Mouse (Mus musculus): ENCODE data around the gene Hey2. TPM values are rescaled to one million over a fixed set of nuclear protein-coding genes. Genes with fewer than 3 reads are reported as not detected.
A peak's percentile ranks its signal among the peaks of the same experiment; 100 is the strongest.

Hey2 gene
- total and polyA plus RNA-seq, 3 experiments: 0.02 to 0.44 TPM; not detected in 1

- DNase-seq (ENCODE audit: low spot score) (no peak), ATAC-seq (ENCODE audit: extremely low read depth, insufficient number of reproducible peaks, low FRiP score, poor library complexity, severe bottlenecking) (no peak)
- no peaks in the 10 kb centered on the region for H3K27me3 ChIP-seq (ENCODE audit: insufficient read depth, low read length)
Observed at GRCm38 (mm10) chr10:30796469-30797261, 45.9 kb downstream of the Hey2 start.

DNA sequence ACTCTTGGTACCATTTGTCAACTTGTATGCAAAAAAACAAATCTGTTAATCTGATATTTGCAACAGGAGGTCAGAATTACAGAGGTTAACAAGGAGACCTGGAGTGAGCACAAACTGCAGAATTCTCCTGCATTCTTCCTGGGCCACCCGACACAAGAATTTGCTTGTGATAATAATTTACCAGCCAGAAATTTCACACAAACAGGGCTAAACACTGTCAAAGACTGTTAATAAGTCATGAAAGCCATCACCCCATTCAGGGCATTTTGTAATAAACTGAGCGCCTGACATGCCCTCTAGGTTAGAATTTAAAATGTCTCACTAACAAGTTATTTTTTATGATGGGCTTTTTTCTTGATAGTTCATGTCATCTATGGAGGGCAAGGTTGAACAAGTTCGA lies 51.6 kb downstream of the Hey2 start:
- DNase-seq (ENCODE audit: low spot score) (no peak), ATAC-seq (ENCODE audit: extremely low read depth, insufficient number of reproducible peaks, low FRiP score, poor library complexity, severe bottlenecking) (no peak)
- Histone ChIP-seq H3K4me3 (ENCODE audit: low read depth, low read length) (no peak overlapping the region), H3K36me3 (replicated peaks) (peaks cover 19% of the 10 kb centered on the region), H3K9me3 (replicated peaks) (no peaks in the 10 kb centered on the region; the same call in none of the 2 replicates), H3K27me3 (ENCODE audit: insufficient read depth, low read length) (no peaks in the 10 kb centered on the region), H3K4me1 (ENCODE audit: insufficient read depth, low read depth, low read length) (peaks cover 32% of the 10 kb centered on the region)
- no peak for TF ChIP-seq GATA2 (IDR thresholded peaks at IDR 0.05; ENCODE audit: borderline replicate concordance, low read depth, low read length)
- no peak for TF ChIP-seq CTCF (IDR thresholded peaks at IDR 0.05; ENCODE audit: low read depth, low read length)
- TF ChIP-seq POLR2AphosphoS5 (IDR thresholded peaks at IDR 0.05; ENCODE audit: insufficient replicate concordance, low read depth, low read length): no peak
- no peak for TF ChIP-seq GATA1 (IDR thresholded peaks at IDR 0.05; ENCODE audit: borderline replicate concordance, low read length)
- TF ChIP-seq TAL1 (conservative IDR thresholded peaks at IDR 0.05; ENCODE audit: low read depth, low read length): no peak

More at GRCm38 (mm10) chr10:30796469-30797261, 45.9 kb downstream of the Hey2 start:
- H3K9me3 ChIP-seq (replicated peaks): no peaks in the 10 kb centered on the region; the same call in 1 of the 2 replicates
- H3K36me3 ChIP-seq (replicated peaks): peaks cover 43% of the 10 kb centered on the region
- TF ChIP-seq POLR2AphosphoS5 (IDR thresholded peaks at IDR 0.05; ENCODE audit: insufficient replicate concordance, low read depth, low read length): no peak
- no peak for TF ChIP-seq GATA2 (IDR thresholded peaks at IDR 0.05; ENCODE audit: borderline replicate concordance, low read depth, low read length)
- no peak for TF ChIP-seq TAL1 (conservative IDR thresholded peaks at IDR 0.05; ENCODE audit: low read depth, low read length)
- no peak for TF ChIP-seq CTCF (IDR thresholded peaks at IDR 0.05; ENCODE audit: low read depth, low read length)
- H3K4me3 ChIP-seq (ENCODE audit: low read depth, low read length): no peak overlapping the region
- peaks cover 16% of the 10 kb centered on the region for H3K4me1 ChIP-seq (ENCODE audit: insufficient read depth, low read depth, low read length)

- TF ChIP-seq TAL1 (conservative IDR thresholded peaks at IDR 0.05; ENCODE audit: low read depth, low read length) (no peak), GATA2 (IDR thresholded peaks at IDR 0.05; ENCODE audit: borderline replicate concordance, low read depth, low read length) (no peak)
- H3K27me3 ChIP-seq (ENCODE audit: insufficient read depth, low read length): no peaks in the 10 kb centered on the region
- H3K9me3 ChIP-seq (replicated peaks): no peaks in the 10 kb centered on the region; the same call in none of the 2 replicates
- H3K4me3 ChIP-seq (ENCODE audit: low read depth, low read length): no peak overlapping the region
- DNase-seq (ENCODE audit: low spot score): no peak
- H3K36me3 ChIP-seq (replicated peaks): peaks cover 13% of the 10 kb centered on the region
- peaks cover 40% of the 10 kb centered on the region for H3K4me1 ChIP-seq (ENCODE audit: insufficient read depth, low read depth, low read length)
- ATAC-seq (ENCODE audit: extremely low read depth, insufficient number of reproducible peaks, low FRiP score, poor library complexity, severe bottlenecking): no peak
Observed at GRCm38 (mm10) chr10:30789521-30789920, 53.1 kb downstream of the Hey2 start.

DNA sequence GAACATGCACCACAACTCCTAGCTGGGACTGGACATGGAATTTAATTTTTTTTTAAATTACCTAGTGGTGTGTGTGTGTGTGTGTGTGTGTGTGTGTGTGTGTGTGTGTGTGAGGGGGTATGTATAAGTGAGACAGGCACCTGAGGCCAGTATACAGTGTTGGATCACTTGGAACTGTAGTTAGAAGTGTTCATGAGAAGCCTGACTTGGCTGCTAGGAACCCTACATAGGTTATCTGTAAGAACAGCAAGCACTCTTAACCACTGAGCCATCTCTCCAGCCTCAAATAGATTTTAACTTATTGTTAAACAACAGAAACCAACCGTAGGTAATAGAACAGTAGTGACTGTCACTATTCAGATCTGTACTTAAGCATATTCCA lies 54.3 kb downstream of the Hey2 start:
- Histone ChIP-seq H3K27me3 (ENCODE audit: insufficient read depth, low read length) (no peaks in the 10 kb centered on the region), H3K4me3 (ENCODE audit: low read depth, low read length) (no peak overlapping the region), H3K36me3 (replicated peaks) (peaks cover 18% of the 10 kb centered on the region), H3K4me1 (ENCODE audit: insufficient read depth, low read depth, low read length) (peaks cover 40% of the 10 kb centered on the region), H3K9me3 (replicated peaks) (no peaks in the 10 kb centered on the region; the same call in 1 of the 2 replicates)
- no peak for ATAC-seq (ENCODE audit: extremely low read depth, insufficient number of reproducible peaks, low FRiP score, poor library complexity, severe bottlenecking)
- no peak for DNase-seq (ENCODE audit: low spot score)
- no peak for TF ChIP-seq GATA2 (IDR thresholded peaks at IDR 0.05; ENCODE audit: borderline replicate concordance, low read depth, low read length)

DNA sequence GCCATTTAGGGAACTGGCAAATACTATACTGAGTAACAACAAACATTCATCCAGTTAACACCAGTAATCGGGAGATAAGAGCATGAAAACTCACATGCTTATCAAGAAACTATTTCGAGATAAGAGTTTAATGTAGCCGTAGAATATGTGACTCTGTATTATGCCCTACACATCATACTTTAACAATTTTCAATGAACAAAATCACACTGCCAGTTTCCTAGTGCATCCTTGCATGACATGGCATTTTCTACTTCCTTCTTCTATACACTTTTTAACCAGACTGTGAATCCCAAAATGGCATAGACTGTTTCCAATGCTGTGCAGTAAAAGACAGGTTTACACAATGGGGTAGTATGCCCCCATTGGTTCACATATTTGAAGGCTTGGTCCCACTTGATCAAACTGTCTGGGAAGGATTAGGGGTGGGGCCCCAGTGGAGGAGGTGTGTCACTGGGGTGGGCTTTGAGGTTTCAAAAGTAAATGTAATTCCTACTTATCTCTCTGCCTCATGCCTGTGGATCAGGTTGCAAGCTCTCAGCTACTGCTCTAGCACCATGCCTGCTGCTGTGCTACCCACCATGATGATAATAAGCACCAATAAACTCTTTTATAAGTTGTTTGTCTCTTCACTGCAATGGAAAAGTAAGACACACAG lies 54.8 kb downstream of the Hey2 start:
- DNase-seq (ENCODE audit: low spot score) (no peak), ATAC-seq (ENCODE audit: extremely low read depth, insufficient number of reproducible peaks, low FRiP score, poor library complexity, severe bottlenecking) (peak; percentile 69)
- no peaks in the 10 kb centered on the region for H3K27me3 ChIP-seq (ENCODE audit: insufficient read depth, low read length)
- no peaks in the 10 kb centered on the region; the same call in 1 of the 2 replicates for H3K9me3 ChIP-seq (replicated peaks)
- H3K4me1 ChIP-seq (ENCODE audit: insufficient read depth, low read depth, low read length): peaks cover 40% of the 10 kb centered on the region
- H3K4me3 ChIP-seq (ENCODE audit: low read depth, low read length): no peak overlapping the region
- no peak for TF ChIP-seq GATA2 (IDR thresholded peaks at IDR 0.05; ENCODE audit: borderline replicate concordance, low read depth, low read length)
- TF ChIP-seq TAL1 (conservative IDR thresholded peaks at IDR 0.05; ENCODE audit: low read depth, low read length): no peak
- TF ChIP-seq CTCF (IDR thresholded peaks at IDR 0.05; ENCODE audit: low read depth, low read length): no peak
- no peak for TF ChIP-seq POLR2AphosphoS5 (IDR thresholded peaks at IDR 0.05; ENCODE audit: insufficient replicate concordance, low read depth, low read length)
- TF ChIP-seq GATA1 (IDR thresholded peaks at IDR 0.05; ENCODE audit: borderline replicate concordance, low read length): no peak
- peaks cover 23% of the 10 kb centered on the region for H3K36me3 ChIP-seq (replicated peaks)

- Histone ChIP-seq H3K4me3 (ENCODE audit: low read depth, low read length) (no peak overlapping the region), H3K27me3 (ENCODE audit: insufficient read depth, low read length) (no peaks in the 10 kb centered on the region), H3K36me3 (replicated peaks) (peaks cover 31% of the 10 kb centered on the region), H3K4me1 (ENCODE audit: insufficient read depth, low read depth, low read length) (peaks cover 40% of the 10 kb centered on the region), H3K9me3 (replicated peaks) (no peaks in the 10 kb centered on the region; the same call in 1 of the 2 replicates)
- DNase-seq (ENCODE audit: low spot score): no peak
- no peak for ATAC-seq (ENCODE audit: extremely low read depth, insufficient number of reproducible peaks, low FRiP score, poor library complexity, severe bottlenecking)
- TF ChIP-seq POLR2AphosphoS5 (IDR thresholded peaks at IDR 0.05; ENCODE audit: insufficient replicate concordance, low read depth, low read length): no peak
- TF ChIP-seq CTCF (IDR thresholded peaks at IDR 0.05; ENCODE audit: low read depth, low read length): no peak
- no peak for TF ChIP-seq GATA1 (IDR thresholded peaks at IDR 0.05; ENCODE audit: borderline replicate concordance, low read length)
- TF ChIP-seq TAL1 (conservative IDR thresholded peaks at IDR 0.05; ENCODE audit: low read depth, low read length): no peak
- no peak for TF ChIP-seq GATA2 (IDR thresholded peaks at IDR 0.05; ENCODE audit: borderline replicate concordance, low read depth, low read length)
Observed at GRCm38 (mm10) chr10:30786103-30786754, 56.4 kb downstream of the Hey2 start.

Other genes starting within 250 kb of the Hey2 start
- gene Trmt11, start 242.1 kb downstream of the Hey2 start, total RNA-seq (2014; fragmentation: Nextera tagmentation): 33.9 and 38.4 TPM in 2 replicates
- gene Trmt11, start 242.1 kb downstream of the Hey2 start, total RNA-seq (2017): 39.6 and 44.5 TPM in 2 replicates
- gene Trmt11, start 242.1 kb downstream of the Hey2 start, polyA plus RNA-seq (2012): 2.5 and 4.5 TPM in 2 replicates
- 14.8 and 19.2 TPM in 2 replicates for gene Hint3, start 213.2 kb downstream of the Hey2 start, total RNA-seq (2014; fragmentation: Nextera tagmentation)
- 17.8 and 19.3 TPM in 2 replicates for gene Hint3, start 213.2 kb downstream of the Hey2 start, total RNA-seq (2017)
- gene Hint3, start 213.2 kb downstream of the Hey2 start, polyA plus RNA-seq (2012): 10.2 and 11.5 TPM in 2 replicates
- 36.2 and 50.1 TPM in 2 replicates for gene Ncoa7, start 39.5 kb downstream of the Hey2 start, total RNA-seq (2014; fragmentation: Nextera tagmentation)
- gene Ncoa7, start 39.5 kb downstream of the Hey2 start, total RNA-seq (2017): 15.4 and 16.6 TPM in 2 replicates
- gene Ncoa7, start 39.5 kb downstream of the Hey2 start, polyA plus RNA-seq (2012): 16.3 and 18.0 TPM in 2 replicates

Measured in G1E (cell line).